Mouse (Mus musculus) kidney, postnatal 0 days (tissue): ENCODE results near the gene Csde1. TPM values are rescaled to one million over a fixed set of nuclear protein-coding genes. Genes with fewer than 3 reads are reported as not detected.
A peak's percentile ranks its signal among the peaks of the same experiment; 100 is the strongest.

Experiments used
- ATAC-seq: fragments of 200-750 bp; cut with Nextera tagmentation; replicated peaks from 2 replicates; pipeline ENCODE4 v1.8.0; 2017; ENCODE audit warnings: low read depth, moderate number of reproducible peaks, moderate TSS enrichment, moderate library complexity; ENCODE audit not compliant: low FRiP score
- DNase-seq: peaks from one replicate; pipeline ENCODE4 v3.0.0-alpha.2; 2016; ENCODE audit warnings: low spot score
- H3K27ac ChIP-seq: fragments of 300-500 bp; sonication (generic); 2 replicates; pipeline ENCODE4 v1.5.1; 2014; ENCODE audit warnings: mild to moderate bottlenecking
- H3K27me3 ChIP-seq: fragments of 300-500 bp; sonication (generic); 2 replicates; pipeline ENCODE4 v1.6.1; 2014; ENCODE audit warnings: low read length, mixed read lengths; ENCODE audit not compliant: insufficient read depth
- H3K36me3 ChIP-seq: fragments of 300-500 bp; sonication (generic); 2 replicates; pipeline ENCODE4 v1.6.1; 2014; ENCODE audit warnings: low read length, mixed read lengths; ENCODE audit not compliant: insufficient read depth
- H3K4me1 ChIP-seq: fragments of 300-500 bp; sonication (generic); replicated peaks from 2 replicates; pipeline ENCODE4 v1.6.1; 2014; ENCODE audit warnings: antibody characterized with exemption, low read length, mixed read lengths; ENCODE audit not compliant: insufficient read depth
- H3K4me2 ChIP-seq: fragments of 300-500 bp; sonication (generic); 2 replicates; pipeline ENCODE4 v1.6.1; 2014; ENCODE audit warnings: mild to moderate bottlenecking, low read length, moderate library complexity, mixed read lengths
- H3K4me3 ChIP-seq: fragments of 300-500 bp; sonication (generic); replicated peaks from 2 replicates; pipeline ENCODE4 v1.5.1; 2014; ENCODE audit warnings: low read depth, low read length
- H3K9ac ChIP-seq: fragments of 300-500 bp; sonication (generic); 2 replicates; pipeline ENCODE4 v1.6.1; 2014; ENCODE audit warnings: low read depth, low read length
- H3K9me3 ChIP-seq: fragments of 300-500 bp; sonication (generic); replicated peaks from 2 replicates; pipeline ENCODE4 v1.6.1; 2016; ENCODE audit warnings: low read length, inconsistent platforms, mixed read lengths
- CTCF ChIP-seq: IDR thresholded peaks from 2 replicates; pipeline ENCODE4 v1.5.1; 2016; ENCODE audit warnings: antibody characterized with exemption, low read depth, mild to moderate bottlenecking, moderate library complexity
- WGBS: fragments of 180-500 bp; shearing (Covaris S2); extraction: QIAGEN DNeasy Blood & Tissue Kit; methylation state at CpG from one replicate; pipeline ENCODE4 v1.1.7; 2014; 5-methylcytosine and 5-hydroxymethylcytosine counted together
- polyA plus RNA-seq: library from polyadenylated mRNA; unstranded; fragments of >200 nt; fragmentation: Nextera tagmentation; extraction: Ambion mirVana; gene quantifications from 2 replicates; pipeline ENCODE4 v1.2.1, GENCODE M21; 2015

Csde1 gene
- 239 and 269 TPM in 2 replicates for polyA plus RNA-seq

DNA sequence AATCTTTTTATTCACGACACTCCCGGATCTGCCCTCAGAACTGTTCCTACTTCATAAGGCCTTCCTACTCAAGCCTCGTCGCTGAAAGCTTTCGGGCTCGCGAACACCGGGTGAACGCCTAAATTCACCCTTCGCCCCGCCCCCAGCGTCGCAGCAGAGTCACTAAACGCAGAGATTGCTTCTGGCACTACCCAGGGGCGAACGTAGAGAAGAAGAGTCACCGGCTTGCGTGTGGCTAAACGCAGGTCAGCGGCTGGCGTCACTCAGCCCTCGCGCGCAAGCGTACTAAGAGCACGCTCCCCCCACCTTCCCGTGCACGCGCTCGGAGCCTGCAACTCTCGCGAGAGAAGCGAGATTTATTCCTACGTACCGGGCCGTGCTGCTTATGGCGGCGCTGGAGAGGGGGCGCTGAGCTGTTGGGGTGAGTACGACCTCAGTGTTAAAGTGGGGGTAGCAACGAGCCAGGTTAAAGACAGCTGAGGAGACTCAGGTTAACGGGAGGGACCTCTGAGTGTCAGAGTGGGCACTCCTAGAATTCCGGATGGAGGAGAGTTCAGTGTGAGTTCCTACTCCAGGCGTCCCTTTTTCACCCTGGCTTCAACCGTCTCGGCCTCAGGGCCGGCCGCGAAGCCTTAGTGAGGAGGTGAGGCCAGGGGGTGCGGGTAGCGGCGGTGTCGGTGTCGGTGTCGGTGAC is at the start of gene Csde1:
Gene Csde1, plus strand, starts transcription at position 178 of the 694 bp plus-strand sequence.
- ATAC-seq (peak; percentile 94), DNase-seq (peak; percentile 99)
- Histone ChIP-seq H3K27me3 (no peaks in the 10 kb centered on the region), H3K9me3 (no peaks in the 10 kb centered on the region), H3K4me1 (0 out of 2 replicates have a peak, but pooled peaks cover 9% of the 10 kb centered on the region), H3K9ac (peak within 1 kb of the TSS; percentile 93), H3K4me3 (peak within 1 kb of the TSS; percentile 87), H3K36me3 (no peaks in the 10 kb centered on the region), H3K27ac (peak within 1 kb of the TSS; percentile 95), H3K4me2 (peak within 1 kb of the TSS; percentile 58)
- WGBS = under 1% methylated on average over 55 of the region's 55 CpGs
- TF ChIP-seq CTCF = no peak

DNA sequence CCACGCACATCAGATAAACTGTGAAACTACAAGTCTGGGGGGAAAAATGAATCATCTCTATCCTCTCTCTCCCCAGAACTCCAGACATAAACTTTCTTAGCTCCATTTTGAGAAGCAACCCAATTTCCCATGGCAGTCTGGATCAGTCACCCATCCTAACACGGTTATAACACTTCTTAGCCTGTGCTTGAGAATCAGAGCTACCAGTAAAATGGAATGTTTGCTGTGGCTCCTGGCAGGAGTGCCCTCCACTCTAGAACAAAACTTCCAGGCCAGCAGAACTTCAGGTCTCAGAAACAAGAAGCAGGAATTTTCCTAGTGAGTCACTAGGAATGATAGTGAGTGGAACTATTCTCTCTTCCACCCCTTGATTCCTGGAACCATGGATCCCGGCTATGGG is 49.7 kb upstream of the Csde1 start:
- Histone ChIP-seq H3K4me3 (no peak overlapping the region), H3K4me1 (no peaks in the 10 kb centered on the region), H3K27me3 (no peaks in the 10 kb centered on the region), H3K9me3 (no peaks in the 10 kb centered on the region), H3K4me2 (no peak overlapping the region), H3K9ac (no peak overlapping the region), H3K27ac (no peak overlapping the region), H3K36me3 (no peaks in the 10 kb centered on the region)
- 84% methylated on average over 3 of the region's 3 CpGs for WGBS
- TF ChIP-seq CTCF = no peak
- DNase-seq (no peak), ATAC-seq (no peak)

DNA sequence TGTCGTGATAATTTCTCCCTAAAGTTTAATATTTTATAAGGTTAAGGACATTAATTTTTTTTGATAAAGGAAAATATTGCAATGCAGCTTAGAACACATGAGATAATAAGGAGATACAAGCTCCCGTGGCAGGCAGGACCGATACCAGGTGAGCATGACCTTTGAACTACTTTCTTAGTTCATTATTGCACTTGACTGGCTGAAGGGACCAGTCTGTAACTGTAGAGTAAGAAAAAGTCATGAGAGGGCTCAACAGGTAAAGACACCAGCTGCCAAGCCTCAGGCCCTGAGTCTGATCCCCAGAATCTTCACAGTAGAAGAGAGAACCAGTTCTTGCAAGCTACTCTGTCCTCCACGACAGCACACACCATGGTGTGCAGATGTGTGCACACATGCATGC is 43.3 kb upstream of the Csde1 start:
- H3K27me3 ChIP-seq = no peaks in the 10 kb centered on the region
- H3K4me2 ChIP-seq = no peak overlapping the region
- H3K27ac ChIP-seq = no peak overlapping the region
- H3K9me3 ChIP-seq = no peaks in the 10 kb centered on the region
- no peak for TF ChIP-seq CTCF
- H3K4me1 ChIP-seq = no peaks in the 10 kb centered on the region
- 84% methylated on average over 4 of the region's 4 CpGs for WGBS
- ATAC-seq (no peak), DNase-seq (no peak)
- H3K4me3 ChIP-seq = no peak overlapping the region
- H3K9ac ChIP-seq = no peak overlapping the region
- H3K36me3 ChIP-seq = no peaks in the 10 kb centered on the region

DNA sequence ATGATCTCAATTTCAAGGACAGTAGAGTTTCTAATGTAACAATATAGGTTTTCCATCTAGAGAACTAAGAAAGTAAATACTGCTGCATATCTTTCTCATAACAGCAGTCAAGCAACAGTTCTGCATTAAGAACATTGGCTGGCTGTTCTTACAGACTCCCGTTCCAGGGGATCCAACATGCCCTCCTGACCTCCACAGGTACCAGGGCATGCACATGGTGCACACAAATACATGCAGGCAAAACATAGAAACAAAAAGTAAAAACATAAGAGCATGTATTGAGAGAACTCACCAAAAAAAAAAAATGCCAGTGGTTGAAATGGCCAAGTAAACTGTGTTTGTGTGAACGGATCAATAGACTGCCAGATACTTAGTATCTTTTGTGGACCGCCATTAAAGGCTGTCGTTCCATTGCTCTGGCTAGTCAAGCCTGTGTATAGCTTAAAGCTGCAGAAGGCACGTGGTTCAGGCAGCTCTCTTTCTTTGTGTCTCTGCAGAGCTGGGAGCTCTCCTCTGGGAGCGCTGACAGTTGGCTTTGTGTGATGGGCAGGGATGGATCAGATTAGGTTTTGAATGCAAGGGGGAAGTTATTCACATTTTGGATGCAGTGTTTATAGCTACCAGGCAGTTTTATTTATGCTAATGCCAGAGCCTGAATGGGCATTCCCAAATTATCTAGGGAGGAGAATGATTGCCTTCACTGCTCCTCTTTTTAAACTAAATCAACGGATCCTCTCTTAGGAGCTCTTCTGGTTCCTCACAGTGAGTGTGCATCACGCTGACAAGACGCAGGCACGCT is 40.5 kb upstream of the Csde1 start:
- ATAC-seq = no peak
- no peak overlapping the region for H3K4me2 ChIP-seq
- no peaks in the 10 kb centered on the region for H3K36me3 ChIP-seq
- DNase-seq = no peak
- H3K4me1 ChIP-seq = no peaks in the 10 kb centered on the region
- no peak overlapping the region for H3K27ac ChIP-seq
- H3K9me3 ChIP-seq = no peaks in the 10 kb centered on the region
- no peaks in the 10 kb centered on the region for H3K27me3 ChIP-seq
- no peak overlapping the region for H3K9ac ChIP-seq
- no peak for TF ChIP-seq CTCF
- H3K4me3 ChIP-seq = no peak overlapping the region
- WGBS = 47% methylated on average over 10 of the region's 10 CpGs

DNA sequence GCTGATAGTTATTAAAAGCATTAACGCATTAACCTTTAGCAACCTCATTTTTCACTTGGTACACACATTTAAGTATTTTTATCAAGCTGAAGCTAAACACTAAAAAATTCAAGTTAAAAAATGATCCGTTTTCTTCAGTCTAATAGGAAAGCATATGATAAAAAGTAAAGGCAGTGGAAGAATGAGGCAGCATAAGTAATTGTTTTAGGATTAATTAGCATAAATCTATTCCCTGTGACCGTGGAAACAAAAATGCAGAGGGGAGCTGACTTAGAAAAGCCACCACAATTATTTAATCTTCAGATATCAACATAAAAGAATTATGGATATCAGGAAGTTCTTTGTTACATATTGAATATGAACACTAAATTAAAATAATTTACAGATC is 39.9 kb upstream of the Csde1 start:
- Histone ChIP-seq H3K27ac (no peak overlapping the region), H3K4me1 (no peaks in the 10 kb centered on the region), H3K9ac (no peak overlapping the region), H3K4me3 (no peak overlapping the region), H3K27me3 (no peaks in the 10 kb centered on the region), H3K36me3 (no peaks in the 10 kb centered on the region), H3K9me3 (no peaks in the 10 kb centered on the region), H3K4me2 (no peak overlapping the region)
- TF ChIP-seq CTCF = no peak
- DNase-seq = no peak
- WGBS = 59% methylated on average over 3 of the region's 3 CpGs
- ATAC-seq = no peak

DNA sequence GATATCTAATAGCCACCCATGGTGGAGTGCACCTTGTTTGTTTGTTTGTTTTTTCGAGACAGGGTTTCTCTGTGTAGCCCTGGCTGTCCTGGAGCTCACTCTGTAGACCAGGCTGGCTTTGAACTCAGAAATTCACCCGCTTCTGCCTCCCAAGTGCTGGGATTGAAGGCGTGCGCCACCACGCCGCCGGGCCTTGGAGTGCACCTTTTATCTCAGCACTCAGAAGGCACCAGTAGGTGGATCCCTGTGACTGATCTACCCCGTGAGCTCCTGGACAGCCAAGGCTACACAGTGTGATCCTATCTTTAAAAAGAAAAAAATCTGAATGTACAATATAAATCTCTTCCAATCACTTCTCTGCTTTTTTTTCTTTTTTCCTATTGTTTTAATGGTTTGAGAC is 29.2 kb upstream of the Csde1 start:
- Histone ChIP-seq H3K4me3 (no peak overlapping the region), H3K36me3 (no peaks in the 10 kb centered on the region), H3K4me2 (no peak overlapping the region), H3K27me3 (no peaks in the 10 kb centered on the region), H3K27ac (no peak overlapping the region), H3K9ac (no peak overlapping the region), H3K4me1 (no peaks in the 10 kb centered on the region), H3K9me3 (no peaks in the 10 kb centered on the region)
- 80% methylated on average over 8 of the region's 8 CpGs for WGBS
- no peak for DNase-seq
- no peak for TF ChIP-seq CTCF
- ATAC-seq = no peak
